Mouse (Mus musculus) naive thymus-derived CD4-positive, alpha-beta T cell, adult 5 months (primary cell): ENCODE data around the gene Mertk. TPM values are rescaled to one million over a fixed set of nuclear protein-coding genes. Genes with fewer than 3 reads are reported as not detected.

Experiments used
- polyA plus RNA-seq: library from polyadenylated mRNA; unstranded; fragments of 100-300 nt; shearing (Covaris generic); gene quantifications from one replicate; pipeline ENCODE4 v1.2.1, GENCODE M21; 2017

Gene Mertk
- 0.16 TPM for polyA plus RNA-seq

GRCm38 (mm10) chr2:128698693-128699181 is at the start of gene Mertk:
Gene Mertk, plus strand, starts transcription at chr2:128698956.

GRCm38 (mm10) chr2:128686921-128687557 is 11.7 kb upstream of the Mertk start, which contains the start of gene Anapc1:
Gene Anapc1, minus strand, starts transcription at chr2:128687391.

GRCm38 (mm10) chr2:128817786-128818681 is 119.3 kb downstream of the Mertk start, which contains the start of gene Tmem87b:
Gene Tmem87b, plus strand, starts transcription at chr2:128818118.

Other genes starting within 250 kb of the Mertk start
- gene Spdye4c, start 107.7 kb upstream of the Mertk start, polyA plus RNA-seq = not detected
- 89.7 TPM for gene Anapc1, start 11.6 kb upstream of the Mertk start, polyA plus RNA-seq
- 43.0 TPM for gene Tmem87b, start 119.2 kb downstream of the Mertk start, polyA plus RNA-seq
- not detected for gene Fbln7, start 164.0 kb downstream of the Mertk start, polyA plus RNA-seq
- gene Zc3h8, start 245.1 kb downstream of the Mertk start, polyA plus RNA-seq = 13.0 TPM